Mouse (Mus musculus) ES-E14 (cell line): ENCODE results near the gene Fer.

Experiments
- CHD2 ChIP-seq: IDR thresholded peaks from 2 replicates; pipeline ENCODE4 v1.6.1; 2014; ENCODE audit warnings: mild to moderate bottlenecking, low read depth, low read length, inconsistent platforms
- HCFC1 ChIP-seq: IDR thresholded peaks from 2 replicates; pipeline ENCODE4 v1.6.1; 2012; ENCODE audit warnings: low read length, inconsistent platforms, borderline replicate concordance; ENCODE audit not compliant: insufficient read depth
- ZC3H11A ChIP-seq: IDR thresholded peaks from 2 replicates; pipeline ENCODE4 v1.6.1; 2012; ENCODE audit warnings: low read depth, mild to moderate bottlenecking, inconsistent platforms, low read length, borderline replicate concordance
- ZNF384 ChIP-seq: IDR thresholded peaks from 2 replicates; pipeline ENCODE4 v1.6.1; 2012; ENCODE audit warnings: low read depth, low read length, inconsistent platforms

- no peak for TF ChIP-seq CHD2
- no peak for TF ChIP-seq ZC3H11A
- TF ChIP-seq ZNF384: no peak
- no peak for TF ChIP-seq HCFC1
Observed at GRCm38 (mm10) chr17:64003444-64003843, 140.6 kb downstream of the Fer start.
